Mouse (Mus musculus) embryonic facial prominence, embryonic 13.5 days (tissue): ENCODE results near the gene Grem1. TPM values are rescaled to one million over a fixed set of nuclear protein-coding genes. Genes with fewer than 3 reads are reported as not detected.
A peak's percentile ranks its signal among the peaks of the same experiment; 100 is the strongest.

Source experiments
- ATAC-seq: fragments of 200-750 bp; cut with Nextera tagmentation; 2 replicates; pipeline ENCODE4 v1.8.0; 2017; ENCODE audit warnings: low read depth; ENCODE audit not compliant: insufficient number of reproducible peaks, insufficient read depth, low FRiP score, low TSS enrichment
- H3K27ac ChIP-seq: fragments of 300-500 bp; sonication (generic); 2 replicates; pipeline ENCODE4 v1.5.1; 2015; ENCODE audit warnings: moderate library complexity, mild to moderate bottlenecking, inconsistent platforms
- H3K27me3 ChIP-seq: fragments of 300-500 bp; sonication (generic); 2 replicates; pipeline ENCODE4 v1.6.1; 2015; ENCODE audit warnings: mild to moderate bottlenecking, inconsistent platforms
- H3K36me3 ChIP-seq: fragments of 300-500 bp; sonication (generic); 2 replicates; pipeline ENCODE4 v1.6.1; 2015; ENCODE audit warnings: mild to moderate bottlenecking, inconsistent platforms
- H3K4me1 ChIP-seq: fragments of 300-500 bp; sonication (generic); 2 replicates; pipeline ENCODE4 v1.6.1; 2015; ENCODE audit warnings: inconsistent platforms
- H3K4me2 ChIP-seq: fragments of 300-500 bp; sonication (generic); 2 replicates; pipeline ENCODE4 v1.6.1; 2015; ENCODE audit warnings: moderate library complexity, mild to moderate bottlenecking, inconsistent platforms
- H3K4me3 ChIP-seq: fragments of 300-500 bp; sonication (generic); 2 replicates; pipeline ENCODE4 v1.5.1; 2015; ENCODE audit warnings: mild to moderate bottlenecking, inconsistent platforms
- H3K9ac ChIP-seq: fragments of 300-500 bp; sonication (generic); 2 replicates; pipeline ENCODE4 v1.6.1; 2015; ENCODE audit warnings: mild to moderate bottlenecking, inconsistent platforms
- H3K9me3 ChIP-seq: fragments of 300-500 bp; sonication (generic); 2 replicates; pipeline ENCODE4 v1.6.1; 2016; ENCODE audit warnings: inconsistent platforms
- WGBS: fragments of 180-500 bp; shearing (Covaris S2); methylation state at CpG from one replicate; pipeline ENCODE4 v1.1.7; 2015; ENCODE audit warnings: mixed read lengths; 5-methylcytosine and 5-hydroxymethylcytosine counted together
- polyA plus RNA-seq: library from polyadenylated mRNA; unstranded; fragments of >200 nt; fragmentation: Nextera tagmentation; extraction: Ambion mirVana; gene quantifications from 2 replicates; pipeline ENCODE4 v1.2.1, GENCODE M21; 2015

Grem1 gene
- polyA plus RNA-seq: 1.9 and 2.2 TPM in 2 replicates

- ATAC-seq: peak; percentile 57; the same call in 1 of the 2 replicates
- Histone ChIP-seq H3K9ac (peak within 1 kb of the TSS; percentile 65), H3K4me3 (peak within 1 kb of the TSS; percentile 58), H3K27me3 (peaks cover 61% of the 10 kb centered on the region), H3K4me2 (peak within 1 kb of the TSS; percentile 98), H3K4me1 (peaks cover 30% of the 10 kb centered on the region), H3K27ac (no peak within 1 kb of the TSS), H3K9me3 (no peaks in the 10 kb centered on the region), H3K36me3 (no peaks in the 10 kb centered on the region)
- under 1% methylated on average over 64 of the region's 64 CpGs for WGBS
Measured at GRCm38 (mm10) chr2:113758311-113759161, at the start of gene Grem1. TSS of gene Grem1 (minus strand) at chr2:113758646.

- H3K27me3 ChIP-seq: 0 out of 2 replicates have a peak, but pooled peaks cover 13% of the 10 kb centered on the region
- no peaks in the 10 kb centered on the region for H3K4me1 ChIP-seq
- H3K9me3 ChIP-seq: no peaks in the 10 kb centered on the region
- H3K27ac ChIP-seq: no peak overlapping the region
- no peak overlapping the region for H3K9ac ChIP-seq
- H3K4me3 ChIP-seq: no peak overlapping the region
- no peak for ATAC-seq
- WGBS: 18% methylated on average over 9 of the region's 9 CpGs
- no peak overlapping the region for H3K4me2 ChIP-seq
- H3K36me3 ChIP-seq: no peaks in the 10 kb centered on the region
Measured at GRCm38 (mm10) chr2:113807640-113808039, 49.2 kb upstream of the Grem1 start.

- Histone ChIP-seq H3K9ac (no peak overlapping the region), H3K27ac (no peak overlapping the region), H3K27me3 (0 out of 2 replicates have a peak, but pooled peaks cover 13% of the 10 kb centered on the region), H3K4me2 (no peak overlapping the region), H3K4me1 (no peaks in the 10 kb centered on the region), H3K9me3 (no peaks in the 10 kb centered on the region), H3K36me3 (no peaks in the 10 kb centered on the region), H3K4me3 (no peak overlapping the region)
- ATAC-seq: no peak
- 52% methylated on average over 10 of the region's 10 CpGs for WGBS
Measured at GRCm38 (mm10) chr2:113806851-113807577, 48.6 kb upstream of the Grem1 start.

- no peak for ATAC-seq
- H3K4me2 ChIP-seq: no peak overlapping the region
- WGBS: 86% methylated on average over 4 of the region's 4 CpGs
Measured at GRCm38 (mm10) chr2:113805765-113806164, 47.3 kb upstream of the Grem1 start.

GRCm38 (mm10) chr2:113803753-113804152 lies 45.3 kb upstream of the Grem1 start:
- WGBS: 33% methylated on average over 1 of the region's 1 CpGs
- Histone ChIP-seq H3K4me1 (peaks cover 13% of the 10 kb centered on the region), H3K36me3 (no peaks in the 10 kb centered on the region), H3K9ac (no peak overlapping the region), H3K9me3 (no peaks in the 10 kb centered on the region), H3K27me3 (0 out of 2 replicates have a peak, but pooled peaks cover 14% of the 10 kb centered on the region), H3K4me3 (no peak overlapping the region), H3K4me2 (no peak overlapping the region), H3K27ac (no peak overlapping the region)
- ATAC-seq: no peak

More at GRCm38 (mm10) chr2:113805765-113806164, 47.3 kb upstream of the Grem1 start:
- Histone ChIP-seq H3K27ac (no peak overlapping the region), H3K9me3 (no peaks in the 10 kb centered on the region), H3K9ac (no peak overlapping the region), H3K4me1 (peaks cover 1% of the 10 kb centered on the region), H3K4me3 (no peak overlapping the region), H3K36me3 (no peaks in the 10 kb centered on the region), H3K27me3 (0 out of 2 replicates have a peak, but pooled peaks cover 13% of the 10 kb centered on the region)

GRCm38 (mm10) chr2:113800846-113801245 lies 42.4 kb upstream of the Grem1 start:
- no peak overlapping the region for H3K4me3 ChIP-seq
- H3K4me2 ChIP-seq: peak overlapping the region; percentile 26
- peaks cover 16% of the 10 kb centered on the region for H3K4me1 ChIP-seq
- H3K27ac ChIP-seq: peak overlapping the region; percentile 57; the same call in 1 of the 2 replicates
- no peaks in the 10 kb centered on the region for H3K36me3 ChIP-seq
- no peaks in the 10 kb centered on the region for H3K9me3 ChIP-seq
- 5% methylated on average over 5 of the region's 5 CpGs for WGBS
- ATAC-seq: no peak
- H3K9ac ChIP-seq: no peak overlapping the region
- 0 out of 2 replicates have a peak, but pooled peaks cover 10% of the 10 kb centered on the region for H3K27me3 ChIP-seq

- Histone ChIP-seq H3K4me1 (peaks cover 16% of the 10 kb centered on the region), H3K9me3 (no peaks in the 10 kb centered on the region), H3K27ac (no peak overlapping the region), H3K27me3 (0 out of 2 replicates have a peak, but pooled peaks cover 5% of the 10 kb centered on the region), H3K36me3 (no peaks in the 10 kb centered on the region), H3K4me3 (no peak overlapping the region), H3K4me2 (no peak overlapping the region), H3K9ac (no peak overlapping the region)
- WGBS: 73% methylated on average over 13 of the region's 13 CpGs
- ATAC-seq: no peak
Measured at GRCm38 (mm10) chr2:113798605-113799004, 40.2 kb upstream of the Grem1 start.

- no peaks in the 10 kb centered on the region for H3K9me3 ChIP-seq
- H3K27me3 ChIP-seq: 0 out of 2 replicates have a peak, but pooled peaks cover 5% of the 10 kb centered on the region
- no peak for ATAC-seq
- H3K4me3 ChIP-seq: no peak overlapping the region
- H3K9ac ChIP-seq: no peak overlapping the region
- H3K4me1 ChIP-seq: peaks cover 9% of the 10 kb centered on the region
- 30% methylated on average over 4 of the region's 4 CpGs for WGBS
- H3K36me3 ChIP-seq: no peaks in the 10 kb centered on the region
- H3K27ac ChIP-seq: no peak overlapping the region
- no peak overlapping the region for H3K4me2 ChIP-seq
Measured at GRCm38 (mm10) chr2:113795186-113795585, 36.7 kb upstream of the Grem1 start.

GRCm38 (mm10) chr2:113793521-113793920 lies 35.1 kb upstream of the Grem1 start:
- no peak for ATAC-seq
- Histone ChIP-seq H3K9ac (no peak overlapping the region), H3K4me3 (no peak overlapping the region), H3K27me3 (0 out of 2 replicates have a peak, but pooled peaks cover 5% of the 10 kb centered on the region), H3K9me3 (no peaks in the 10 kb centered on the region), H3K4me2 (no peak overlapping the region), H3K36me3 (no peaks in the 10 kb centered on the region), H3K4me1 (peaks cover 1% of the 10 kb centered on the region; the same call in 1 of the 2 replicates), H3K27ac (no peak overlapping the region)
- WGBS: 78% methylated on average over 3 of the region's 3 CpGs

GRCm38 (mm10) chr2:113788821-113789387 lies 30.5 kb upstream of the Grem1 start:
- Histone ChIP-seq H3K27me3 (peaks cover 10% of the 10 kb centered on the region; the same call in 1 of the 2 replicates), H3K4me1 (no peaks in the 10 kb centered on the region), H3K4me3 (no peak overlapping the region), H3K27ac (no peak overlapping the region), H3K9ac (no peak overlapping the region), H3K36me3 (no peaks in the 10 kb centered on the region), H3K4me2 (no peak overlapping the region), H3K9me3 (no peaks in the 10 kb centered on the region)
- ATAC-seq: no peak
- WGBS: 87% methylated on average over 4 of the region's 4 CpGs

- no peak for ATAC-seq
- Histone ChIP-seq H3K36me3 (no peaks in the 10 kb centered on the region), H3K4me1 (no peaks in the 10 kb centered on the region), H3K27me3 (peaks cover 10% of the 10 kb centered on the region; the same call in 1 of the 2 replicates), H3K9ac (no peak overlapping the region), H3K27ac (no peak overlapping the region), H3K4me2 (no peak overlapping the region), H3K4me3 (no peak overlapping the region), H3K9me3 (no peaks in the 10 kb centered on the region)
- WGBS: 86% methylated on average over 4 of the region's 4 CpGs
Measured at GRCm38 (mm10) chr2:113787882-113788281, 29.4 kb upstream of the Grem1 start.
